Mouse (Mus musculus) stomach, embryonic 15.5 days (tissue): ENCODE data around the gene Nr2f1. TPM values are rescaled to one million over a fixed set of nuclear protein-coding genes. Genes with fewer than 3 reads are reported as not detected.
"Not testable (repeated sequence)": the region's sequence is repeated elsewhere in the genome, so short reads cannot be mapped to it uniquely, and the experiment has no call there.

Experiments
- ATAC-seq: fragments of 200-750 bp; cut with Nextera tagmentation; 2 replicates; pipeline ENCODE4 v1.8.0; 2017; ENCODE audit warnings: low read depth, moderate number of reproducible peaks, moderate TSS enrichment; ENCODE audit not compliant: insufficient read depth, low FRiP score
- H3K27ac ChIP-seq: fragments of 300-500 bp; sonication (generic); 2 replicates; pipeline ENCODE4 v1.5.1; 2015; ENCODE audit warnings: mild to moderate bottlenecking, inconsistent platforms
- H3K27me3 ChIP-seq: fragments of 300-500 bp; sonication (generic); replicated peaks from 2 replicates; pipeline ENCODE4 v1.6.1; 2015; ENCODE audit warnings: inconsistent platforms
- H3K36me3 ChIP-seq: fragments of 300-500 bp; sonication (generic); 2 replicates; pipeline ENCODE4 v1.6.1; 2015; ENCODE audit warnings: inconsistent platforms
- H3K4me1 ChIP-seq: fragments of 300-500 bp; sonication (generic); 2 replicates; pipeline ENCODE4 v1.6.1; 2015; ENCODE audit warnings: inconsistent platforms
- H3K4me2 ChIP-seq: fragments of 300-500 bp; sonication (generic); 2 replicates; pipeline ENCODE4 v1.6.1; 2015; ENCODE audit warnings: mild to moderate bottlenecking, inconsistent platforms
- H3K4me3 ChIP-seq: fragments of 300-500 bp; sonication (generic); replicated peaks from 2 replicates; pipeline ENCODE4 v1.5.1; 2015; ENCODE audit warnings: inconsistent platforms
- H3K9ac ChIP-seq: fragments of 300-500 bp; sonication (generic); 2 replicates; pipeline ENCODE4 v1.6.1; 2015; ENCODE audit warnings: inconsistent platforms
- H3K9me3 ChIP-seq: fragments of 300-500 bp; sonication (generic); 2 replicates; pipeline ENCODE4 v1.6.1; 2016; ENCODE audit warnings: inconsistent platforms
- WGBS: fragments of 180-500 bp; shearing (Covaris S2); methylation state at CpG from one replicate; pipeline ENCODE4 v1.1.7; 2015; 5-methylcytosine and 5-hydroxymethylcytosine counted together
- polyA plus RNA-seq: library from polyadenylated mRNA; unstranded; fragments of >200 nt; fragmentation: Nextera tagmentation; extraction: Ambion mirVana; gene quantifications from 2 replicates; pipeline ENCODE4 v1.2.1, GENCODE M21; 2015

Gene Nr2f1
- 11.6 and 11.7 TPM in 2 replicates for polyA plus RNA-seq

GRCm38 (mm10) chr13:78199642-78200160, at the start of gene Nr2f1:
TSS of gene Nr2f1 (minus strand) at chr13:78199757.
- no peaks in the 10 kb centered on the region for H3K36me3 ChIP-seq
- no peaks in the 10 kb centered on the region for H3K9me3 ChIP-seq
- peak within 1 kb of the TSS; percentile 57 for H3K9ac ChIP-seq
- peak within 1 kb of the TSS; percentile 94 for H3K27ac ChIP-seq
- under 1% methylated on average over 14 of the region's 14 CpGs for WGBS
- H3K4me1 ChIP-seq: 0 out of 2 replicates have a peak, but pooled peaks cover 6% of the 10 kb centered on the region
- H3K27me3 ChIP-seq: peaks cover 20% of the 10 kb centered on the region
- ATAC-seq: no peak
- peak within 1 kb of the TSS; percentile 76 for H3K4me2 ChIP-seq
- peak within 1 kb of the TSS; percentile 69 for H3K4me3 ChIP-seq

- 81% methylated on average over 3 of the region's 3 CpGs for WGBS
- Histone ChIP-seq H3K4me2 (no peak overlapping the region), H3K27ac (no peak overlapping the region), H3K9ac (no peak overlapping the region), H3K4me1 (no peaks in the 10 kb centered on the region), H3K9me3 (no peaks in the 10 kb centered on the region), H3K36me3 (no peaks in the 10 kb centered on the region), H3K4me3 (no peak overlapping the region), H3K27me3 (no peaks in the 10 kb centered on the region)
- ATAC-seq: no peak
Observed at GRCm38 (mm10) chr13:78221680-78222079, 22.1 kb upstream of the Nr2f1 start.

GRCm38 (mm10) chr13:78220238-78220637, 20.7 kb upstream of the Nr2f1 start:
- H3K36me3 ChIP-seq: not testable (repeated sequence)
- 83% methylated on average over 6 of the region's 6 CpGs for WGBS

GRCm38 (mm10) chr13:78215223-78215622, 15.7 kb upstream of the Nr2f1 start:
- 29% methylated on average over 2 of the region's 2 CpGs for WGBS
- no peak for ATAC-seq
- no peak overlapping the region for H3K4me3 ChIP-seq
- H3K9me3 ChIP-seq: no peaks in the 10 kb centered on the region
- H3K4me2 ChIP-seq: no peak overlapping the region
- H3K9ac ChIP-seq: no peak overlapping the region
- H3K27ac ChIP-seq: no peak overlapping the region
- H3K27me3 ChIP-seq: peaks cover 12% of the 10 kb centered on the region; the same call in 1 of the 2 replicates
- no peaks in the 10 kb centered on the region for H3K36me3 ChIP-seq
- no peaks in the 10 kb centered on the region for H3K4me1 ChIP-seq

More at GRCm38 (mm10) chr13:78220238-78220637, 20.7 kb upstream of the Nr2f1 start:
- H3K4me2 ChIP-seq, H3K4me1 ChIP-seq, H3K9ac ChIP-seq, ATAC-seq, H3K27me3 ChIP-seq, H3K27ac ChIP-seq, H3K9me3 ChIP-seq, H3K4me3 ChIP-seq: not testable (repeated sequence)

GRCm38 (mm10) chr13:78213155-78213554, 13.6 kb upstream of the Nr2f1 start:
- WGBS: 43% methylated on average over 2 of the region's 2 CpGs
- no peaks in the 10 kb centered on the region for H3K36me3 ChIP-seq
- ATAC-seq: no peak
- no peaks in the 10 kb centered on the region for H3K9me3 ChIP-seq
- H3K4me3 ChIP-seq: no peak overlapping the region
- peaks cover 12% of the 10 kb centered on the region; the same call in 1 of the 2 replicates for H3K27me3 ChIP-seq
- no peak overlapping the region for H3K27ac ChIP-seq
- H3K9ac ChIP-seq: no peak overlapping the region
- H3K4me1 ChIP-seq: peaks cover 3% of the 10 kb centered on the region; the same call in 1 of the 2 replicates
- no peak overlapping the region for H3K4me2 ChIP-seq

- 48% methylated on average over 15 of the region's 15 CpGs for WGBS
- no peaks in the 10 kb centered on the region for H3K9me3 ChIP-seq
- H3K4me1 ChIP-seq: peaks cover 6% of the 10 kb centered on the region; the same call in 1 of the 2 replicates
- H3K4me3 ChIP-seq: no peak overlapping the region
- no peak for ATAC-seq
- no peak overlapping the region for H3K27ac ChIP-seq
- H3K9ac ChIP-seq: no peak overlapping the region
- H3K27me3 ChIP-seq: peaks cover 12% of the 10 kb centered on the region
- H3K4me2 ChIP-seq: no peak overlapping the region
- no peaks in the 10 kb centered on the region for H3K36me3 ChIP-seq
Observed at GRCm38 (mm10) chr13:78212111-78212510, 12.6 kb upstream of the Nr2f1 start.

GRCm38 (mm10) chr13:78211231-78212010, 11.9 kb upstream of the Nr2f1 start:
- peaks cover 6% of the 10 kb centered on the region; the same call in 1 of the 2 replicates for H3K4me1 ChIP-seq
- no peak overlapping the region for H3K27ac ChIP-seq
- no peaks in the 10 kb centered on the region for H3K36me3 ChIP-seq
- ATAC-seq: no peak
- H3K9me3 ChIP-seq: no peaks in the 10 kb centered on the region
- peaks cover 12% of the 10 kb centered on the region for H3K27me3 ChIP-seq
- H3K4me3 ChIP-seq: no peak overlapping the region
- H3K9ac ChIP-seq: no peak overlapping the region
- no peak overlapping the region for H3K4me2 ChIP-seq
- WGBS: 45% methylated on average over 14 of the region's 14 CpGs

- WGBS: 19% methylated on average over 13 of the region's 13 CpGs
- H3K27ac ChIP-seq: no peak overlapping the region
- peak overlapping the region; percentile 59 for H3K4me2 ChIP-seq
- peaks cover 6% of the 10 kb centered on the region; the same call in 1 of the 2 replicates for H3K4me1 ChIP-seq
- no peaks in the 10 kb centered on the region for H3K9me3 ChIP-seq
- peak overlapping the region; percentile 27 for H3K4me3 ChIP-seq
- ATAC-seq: peak; percentile 32; the same call in 1 of the 2 replicates
- no peaks in the 10 kb centered on the region for H3K36me3 ChIP-seq
- peaks cover 14% of the 10 kb centered on the region for H3K27me3 ChIP-seq
- H3K9ac ChIP-seq: no peak overlapping the region
Observed at GRCm38 (mm10) chr13:78210748-78211089, 11.2 kb upstream of the Nr2f1 start.

- Histone ChIP-seq H3K9me3 (no peaks in the 10 kb centered on the region), H3K4me3 (peak overlapping the region; percentile 27), H3K36me3 (no peaks in the 10 kb centered on the region), H3K27ac (0 out of 2 replicates have a peak overlapping the region, but pooled peaks have one; percentile 8), H3K4me2 (peak overlapping the region; percentile 59), H3K27me3 (peaks cover 17% of the 10 kb centered on the region), H3K4me1 (peaks cover 6% of the 10 kb centered on the region; the same call in 1 of the 2 replicates), H3K9ac (no peak overlapping the region)
- WGBS: 5% methylated on average over 38 of the region's 38 CpGs
- peak; percentile 53; the same call in 1 of the 2 replicates for ATAC-seq
Observed at GRCm38 (mm10) chr13:78210029-78210747, 10.6 kb upstream of the Nr2f1 start.

- 9% methylated on average over 12 of the region's 12 CpGs for WGBS
- no peaks in the 10 kb centered on the region for H3K36me3 ChIP-seq
- peaks cover 6% of the 10 kb centered on the region; the same call in 1 of the 2 replicates for H3K4me1 ChIP-seq
- H3K4me3 ChIP-seq: peak overlapping the region; percentile 27
- peaks cover 17% of the 10 kb centered on the region for H3K27me3 ChIP-seq
- 0 out of 2 replicates have a peak overlapping the region, but pooled peaks have one; percentile 8 for H3K27ac ChIP-seq
- H3K9ac ChIP-seq: no peak overlapping the region
- ATAC-seq: no peak
- H3K4me2 ChIP-seq: peak overlapping the region; percentile 59
- H3K9me3 ChIP-seq: no peaks in the 10 kb centered on the region
Observed at GRCm38 (mm10) chr13:78209611-78210028, 10.1 kb upstream of the Nr2f1 start.

- 38% methylated on average over 14 of the region's 14 CpGs for WGBS
- no peaks in the 10 kb centered on the region for H3K36me3 ChIP-seq
- peaks cover 17% of the 10 kb centered on the region for H3K27me3 ChIP-seq
- no peak for ATAC-seq
- no peak overlapping the region for H3K4me3 ChIP-seq
- H3K9ac ChIP-seq: no peak overlapping the region
- no peak overlapping the region for H3K27ac ChIP-seq
- H3K4me2 ChIP-seq: no peak overlapping the region
- H3K4me1 ChIP-seq: peaks cover 6% of the 10 kb centered on the region; the same call in 1 of the 2 replicates
- H3K9me3 ChIP-seq: no peaks in the 10 kb centered on the region
Observed at GRCm38 (mm10) chr13:78208689-78209410, 9.3 kb upstream of the Nr2f1 start.
